Mouse (Mus musculus) E14TG2a.4 (cell line): ENCODE measurements at regions not wholly inside any gene's neighbourhood (a gene's known extent, or its start where the extent isn't known, plus 50 kb on each side); places are given as distances from the start of the nearest gene placed in this dataset.

ENCODE experiments used
- CTCF ChIP-seq: conservative IDR thresholded peaks from 2 replicates; pipeline ENCODE4 v1.5.1; 2014; ENCODE audit warnings: low read length
- POU5F1 ChIP-seq: IDR thresholded peaks from 2 replicates; pipeline ENCODE4 v1.6.1; 2014; ENCODE audit warnings: low read length, borderline replicate concordance

- no peak for TF ChIP-seq CTCF
- no peak for TF ChIP-seq POU5F1
Measured at GRCm38 (mm10) chr8:126214571-126214970, 83.8 kb upstream of the Slc35f3 start.
